Mouse (Mus musculus) adrenal gland, postnatal 4 days (tissue): ENCODE results near the gene Ms4a8a. TPM values are rescaled to one million over a fixed set of nuclear protein-coding genes. Genes with fewer than 3 reads are reported as not detected.

ENCODE experiments used
- DNase-seq, 2 experiments: peaks; one replicate each; pipeline ENCODE4 v3.0.0; 2021 to 2022; ENCODE audit warnings: low spot score in 2 of 2, mixed read lengths in 2 of 2
- total RNA-seq, 2 experiments: library from RNA; stranded (reverse); gene quantifications; 2 replicates each; pipeline ENCODE4 v1.2.3; 2021

Ms4a8a gene
- total RNA-seq, 2 experiments from 2014 or later = 1.1 to 1.5 TPM

- DNase-seq = no peak
Observed at GRCm38 (mm10) chr19:11017891-11018290, 63.0 kb downstream of the Ms4a8a start, which contains the start of gene Ms4a18. TSS of gene Ms4a18 (minus strand) at chr19:11018031.

Other genes starting within 250 kb of the Ms4a8a start
- 1 to 10 TPM; 3.5 to 3.8 TPM for gene Slc15a3, start 241.4 kb downstream of the Ms4a8a start, total RNA-seq
- 10 to 100 TPM; 40.7 to 48.1 TPM for gene Tmem132a, start 211.2 kb downstream of the Ms4a8a start, total RNA-seq
- gene Tmem109, start 199.1 kb downstream of the Ms4a8a start, total RNA-seq = 10 to 100 TPM; 91.3 to 93.3 TPM
- gene Prpf19, start 185.9 kb downstream of the Ms4a8a start, total RNA-seq = 100 to 1,000 TPM; 253 to 266 TPM
- gene Zp1, start 160.5 kb downstream of the Ms4a8a start, total RNA-seq = not detected
- gene Ptgdr2, start 143.9 kb downstream of the Ms4a8a start, total RNA-seq = under 1 TPM in 1 of 2 experiments, not detected in 1; 0.23 TPM
- 10 to 100 TPM; 15.4 to 18.5 TPM for gene Ccdc86, start 131.8 kb downstream of the Ms4a8a start, total RNA-seq
- gene Ms4a10, start 106.4 kb downstream of the Ms4a8a start, total RNA-seq = 10 to 100 TPM; 15.6 to 15.9 TPM
- gene Ms4a15, start 87.9 kb downstream of the Ms4a8a start, total RNA-seq = under 1 TPM in 1 of 2 experiments, not detected in 1; 0.51 TPM
- not detected for gene Ms4a18, start 63.1 kb downstream of the Ms4a8a start, total RNA-seq
- not detected for gene 1700017D01Rik, start 49.8 kb upstream of the Ms4a8a start, total RNA-seq
- gene 1700025F22Rik, start 84.2 kb upstream of the Ms4a8a start, total RNA-seq = not detected
- not detected for gene Ms4a13, start 115.6 kb upstream of the Ms4a8a start, total RNA-seq
- gene Ms4a12, start 151.3 kb upstream of the Ms4a8a start, total RNA-seq = not detected
- 1 to 10 TPM in 1 of 2 experiments, under 1 TPM in 1; 0.50 to 1.2 TPM for gene Ms4a1, start 185.1 kb upstream of the Ms4a8a start, total RNA-seq
- gene Ms4a5, start 202.8 kb upstream of the Ms4a8a start, total RNA-seq = not detected
- gene Ms4a14, start 233.4 kb upstream of the Ms4a8a start, total RNA-seq = under 1 TPM; 0.08 to 0.11 TPM